Mouse (Mus musculus) layer of hippocampus, adult 2 months (tissue): ENCODE data around the gene Slc6a20b. TPM values are rescaled to one million over a fixed set of nuclear protein-coding genes. Genes with fewer than 3 reads are reported as not detected.
"Not testable (repeated sequence)": the region's sequence is repeated elsewhere in the genome, so short reads cannot be mapped to it uniquely, and the experiment has no call there.

Experiments
- DNase-seq, 2 experiments: peaks; one replicate each; pipeline ENCODE4 v3.0.0; 2022; ENCODE audit warnings: low spot score in 2 of 2
- H3K27ac ChIP-seq: fragments of 200-600 bp; 2 replicates; pipeline ENCODE4 v1.8.1; 2022
- H3K4me3 ChIP-seq: fragments of 200-600 bp; 2 replicates; pipeline ENCODE4 v1.8.1; 2022; ENCODE audit warnings: mild to moderate bottlenecking
- CTCF ChIP-seq: fragments of 200-600 bp; conservative IDR thresholded peaks from 2 replicates; pipeline ENCODE4 v1.8.1; 2022; ENCODE audit warnings: antibody characterized with exemption, mild to moderate bottlenecking, moderate library complexity
- long read RNA-seq, 2 experiments: library from polyadenylated mRNA; stranded (forward); transcript quantifications; one replicate each; pipeline ENCODE4 v2.0.0; 2021; ENCODE audit warnings: borderline mapping rate in 2 of 2
- total RNA-seq, 2 experiments: library from RNA; stranded (reverse); gene quantifications; 2 replicates each; pipeline ENCODE4 v1.2.3; 2021

Slc6a20b gene
- total RNA-seq: under 1 TPM; 0.22 to 0.51 TPM
- long read RNA-seq, experiment 1, partial matches to known transcripts: 0 of 1 reads
- long read RNA-seq, experiment 1, other reads (novel, unspliced or antisense): 1 of 1 reads
- long read RNA-seq, experiment 2, partial matches to known transcripts: 0 of 2 reads
- long read RNA-seq, experiment 2, other reads (novel, unspliced or antisense): 2 of 2 reads

GRCm38 (mm10) chr9:123632281-123632680, at the start of gene Slc6a20b:
Gene Slc6a20b, minus strand, starts transcription at chr9:123632565.
- no peak for DNase-seq
- TF ChIP-seq CTCF: no peak
- Histone ChIP-seq H3K27ac (no peak within 1 kb of the TSS), H3K4me3 (no peak within 1 kb of the TSS)

- Histone ChIP-seq H3K27ac (no peak overlapping the region; the same call in 1 of the 2 replicates), H3K4me3 (no peak overlapping the region)
- no peak for TF ChIP-seq CTCF
- no peak for DNase-seq
Observed at GRCm38 (mm10) chr9:123679198-123679597, 46.8 kb upstream of the Slc6a20b start.

DNA sequence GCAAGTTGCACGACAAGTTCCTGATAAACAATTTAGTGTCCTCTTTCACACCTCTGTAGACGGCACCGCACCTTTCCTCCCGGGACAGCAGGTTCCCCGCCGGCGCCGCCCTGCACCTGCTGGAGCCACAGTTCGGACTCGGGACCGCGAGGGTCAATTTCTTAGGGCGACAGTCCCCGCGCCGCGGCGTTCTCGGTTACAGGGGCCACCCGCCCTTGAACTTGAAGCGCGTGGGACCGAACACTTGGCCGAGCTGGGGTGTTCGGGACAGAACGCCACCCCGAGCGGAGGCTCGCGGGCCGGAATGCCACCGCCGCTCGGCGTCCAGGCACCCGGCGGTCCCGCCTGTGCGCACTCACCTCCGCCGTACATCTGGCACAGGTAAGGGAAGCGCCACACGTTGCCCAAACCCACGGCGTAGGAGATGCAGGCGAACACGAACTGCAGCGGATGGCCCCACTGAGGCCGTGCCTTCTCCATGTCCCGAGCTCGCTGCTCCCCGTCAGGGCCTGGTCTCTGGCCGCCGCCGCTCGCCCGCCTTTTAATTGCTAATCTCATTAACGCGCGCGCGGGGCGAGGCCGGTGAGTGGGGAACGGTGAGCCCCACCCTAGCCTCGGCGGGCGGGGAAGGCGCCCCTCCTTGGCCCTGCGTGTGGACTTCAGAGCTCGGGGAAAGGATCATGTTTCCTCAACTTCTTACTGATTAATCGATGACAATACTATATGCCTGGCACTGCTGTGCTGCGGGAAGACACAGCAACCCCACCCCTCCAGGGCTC, 46.2 kb upstream of the Slc6a20b start, which contains the start of the genes Ccr9 and Slc6a20a:
Gene Ccr9, plus strand, starts transcription at position 113 of the 779 bp plus-strand sequence.
Gene Slc6a20a, minus strand, starts transcription at position 559 of the 779 bp plus-strand sequence.
- H3K4me3 ChIP-seq: peak within 1 kb of the TSS; percentile 48
- TF ChIP-seq CTCF: no peak
- no peak for DNase-seq
- H3K27ac ChIP-seq: peak within 1 kb of the TSS; percentile 36; the same call in 1 of the 2 replicates

- no peak overlapping the region for H3K27ac ChIP-seq
- no peak overlapping the region for H3K4me3 ChIP-seq
- TF ChIP-seq CTCF: peak; percentile 76
- DNase-seq: peak in 1 of 2 experiments; percentile 25
Observed at GRCm38 (mm10) chr9:123665645-123666044, 33.3 kb upstream of the Slc6a20b start.

- not testable (repeated sequence) for H3K27ac ChIP-seq, H3K4me3 ChIP-seq, DNase-seq
Observed at GRCm38 (mm10) chr9:123659986-123660676, 27.8 kb upstream of the Slc6a20b start.

DNA sequence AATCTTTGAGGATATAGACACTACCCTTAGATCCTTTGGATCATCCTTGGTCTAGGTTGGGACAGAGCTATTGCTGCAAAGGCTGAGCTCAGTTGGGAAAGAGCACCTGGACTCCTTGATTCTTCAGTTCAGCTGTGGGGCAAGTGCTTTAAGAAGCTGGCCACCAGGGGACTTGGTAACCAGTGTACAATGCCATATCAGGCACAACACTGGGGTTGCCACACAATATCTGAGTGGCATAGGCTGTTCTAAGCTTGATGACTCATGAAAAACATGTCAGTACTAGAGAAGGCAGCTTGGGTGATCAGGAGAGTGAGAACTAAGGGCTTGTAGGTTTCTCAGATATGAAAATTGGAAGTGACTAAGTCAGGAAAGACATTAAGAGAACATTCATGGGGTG, 26.6 kb upstream of the Slc6a20b start:
- DNase-seq: no peak
- no peak overlapping the region for H3K27ac ChIP-seq
- 0 out of 2 replicates have a peak, but pooled peaks have one; percentile 5 for TF ChIP-seq CTCF
- H3K4me3 ChIP-seq: no peak overlapping the region

DNA sequence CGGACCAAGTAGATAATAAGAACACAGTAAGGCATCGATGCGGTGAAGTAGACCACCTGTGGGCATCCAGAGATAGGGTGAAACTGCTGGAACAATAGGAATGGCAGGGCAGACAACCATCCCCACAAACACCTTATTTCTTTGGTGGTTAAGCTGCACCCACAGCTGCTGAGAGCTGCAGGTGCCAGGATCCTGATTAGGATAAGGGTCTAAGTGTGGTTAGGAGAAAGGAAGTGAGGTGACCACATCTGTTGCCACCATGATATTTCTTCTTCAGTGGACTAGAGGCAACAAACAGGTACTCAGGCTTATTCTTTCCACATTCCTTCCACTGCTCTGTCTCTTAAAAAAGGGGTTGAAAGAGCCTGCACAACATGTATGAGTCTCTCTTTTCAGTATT, 25.1 kb upstream of the Slc6a20b start:
- H3K27ac ChIP-seq: no peak overlapping the region
- TF ChIP-seq CTCF: no peak

DNA sequence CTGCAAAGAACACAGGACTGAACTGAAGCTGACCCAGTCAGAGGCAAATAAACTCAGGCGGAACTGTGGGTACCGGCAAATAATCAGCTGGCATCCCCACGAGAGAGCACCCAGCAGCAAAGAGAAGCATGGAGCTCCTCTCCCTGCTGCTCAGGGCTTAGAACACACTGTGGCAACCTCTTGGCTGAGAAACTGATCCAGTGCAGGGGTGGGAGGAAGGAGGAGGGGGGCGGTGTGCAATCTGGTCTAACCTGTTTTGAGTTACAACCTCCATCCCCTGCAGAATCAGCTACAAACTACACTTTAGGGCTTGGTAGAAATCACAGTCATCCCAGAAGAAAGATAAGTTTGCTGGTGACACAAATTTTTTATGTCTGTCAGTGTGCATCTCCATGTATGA, 19.0 kb upstream of the Slc6a20b start:
- Histone ChIP-seq H3K4me3 (no peak overlapping the region), H3K27ac (no peak overlapping the region)
- no peak for DNase-seq
- TF ChIP-seq CTCF: no peak

More for the DNA sequence above, 25.1 kb upstream of the Slc6a20b start:
- no peak overlapping the region for H3K4me3 ChIP-seq
- DNase-seq: no peak

- DNase-seq: no peak
- Histone ChIP-seq H3K27ac (no peak overlapping the region), H3K4me3 (no peak overlapping the region)
- TF ChIP-seq CTCF: no peak
Observed at GRCm38 (mm10) chr9:123649785-123650511, 17.6 kb upstream of the Slc6a20b start.

DNA sequence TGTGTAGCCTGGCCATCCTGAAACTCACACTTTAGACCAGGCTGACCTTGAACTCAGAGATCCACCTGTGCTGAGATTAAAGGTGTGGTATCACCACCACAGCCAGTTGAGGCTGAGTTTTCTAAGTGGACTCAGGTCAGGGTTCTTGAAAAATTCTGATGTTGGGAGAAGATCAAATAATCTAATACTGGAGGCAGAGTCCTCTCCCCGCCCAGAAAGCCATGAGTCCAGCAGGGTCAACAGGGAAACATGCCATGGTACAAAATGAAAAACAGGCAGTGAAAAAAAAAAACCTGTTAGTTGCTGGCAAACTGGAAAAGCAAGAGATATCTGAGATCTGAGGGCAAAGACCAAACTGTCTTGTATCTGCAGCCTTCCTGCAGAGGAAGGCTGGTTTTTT, 7.7 kb upstream of the Slc6a20b start:
- Histone ChIP-seq H3K4me3 (no peak overlapping the region), H3K27ac (no peak overlapping the region)
- DNase-seq: no peak
- TF ChIP-seq CTCF: no peak

- Histone ChIP-seq H3K4me3 (no peak overlapping the region), H3K27ac (no peak overlapping the region)
- TF ChIP-seq CTCF: peak; percentile 91
- peak; percentile 25 to 49 for DNase-seq
Observed at GRCm38 (mm10) chr9:123638668-123639089, 6.3 kb upstream of the Slc6a20b start.

- no peak for DNase-seq
- Histone ChIP-seq H3K4me3 (no peak overlapping the region), H3K27ac (no peak overlapping the region)
- TF ChIP-seq CTCF: no peak
Observed at GRCm38 (mm10) chr9:123638231-123638630, 5.9 kb upstream of the Slc6a20b start.

DNA sequence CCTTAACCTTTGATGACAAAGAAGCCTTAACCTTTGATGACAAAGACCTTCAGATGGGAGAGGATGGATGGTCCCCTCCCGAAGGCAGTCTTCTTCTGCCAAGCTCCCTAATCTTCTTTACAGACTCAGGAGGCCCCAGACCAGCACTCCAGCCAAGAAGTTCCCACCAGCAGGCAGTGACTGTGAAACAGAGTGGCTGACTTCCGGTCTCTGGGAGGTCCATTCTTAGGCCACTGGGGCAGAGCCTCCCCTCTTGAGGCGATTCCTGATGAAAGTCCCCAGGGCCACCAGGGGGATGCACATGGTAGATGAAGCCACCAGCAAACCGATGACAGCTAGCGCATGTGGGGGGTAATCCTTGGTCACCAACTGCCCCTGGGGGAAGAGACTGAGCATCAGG, 4.4 kb upstream of the Slc6a20b start:
- TF ChIP-seq CTCF: no peak
- Histone ChIP-seq H3K4me3 (no peak overlapping the region), H3K27ac (no peak overlapping the region)
- no peak for DNase-seq
